Mouse (Mus musculus) lung, adult 2 months (tissue): ENCODE data around the gene Gpr107.

Experiments
- CTCF ChIP-seq: fragments of 200-500 bp; IDR thresholded peaks from 2 replicates; pipeline ENCODE4 v1.5.1; 2011; ENCODE audit warnings: mild to moderate bottlenecking, low read length, control low read depth; ENCODE audit not compliant: insufficient read depth
- POLR2A ChIP-seq: fragments of 200-500 bp; IDR thresholded peaks from 2 replicates; pipeline ENCODE4 v1.6.1; 2011; ENCODE audit warnings: low read depth, mild to moderate bottlenecking, control low read depth, low read length, borderline replicate concordance; ENCODE audit errors: extremely low read depth

DNA sequence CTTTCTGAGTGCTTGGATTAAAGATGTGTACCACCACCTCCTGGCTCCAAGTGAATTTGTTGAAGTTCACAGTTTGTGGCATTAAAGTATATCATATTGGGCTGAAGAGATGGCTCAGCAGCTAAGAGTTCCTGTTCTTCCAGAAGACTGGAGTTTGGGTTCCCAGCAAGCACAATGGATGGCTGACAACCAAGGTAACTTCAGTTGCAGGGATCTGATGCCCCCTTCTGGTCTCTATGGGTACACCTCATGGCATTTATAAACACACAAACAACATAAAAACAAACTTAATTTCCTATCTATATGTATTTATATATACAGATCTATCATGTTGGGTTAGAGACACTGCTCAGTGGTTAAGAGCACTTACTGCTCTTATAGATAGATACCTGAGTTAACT is 1.4 kb upstream of the Gpr107 start:
- TF ChIP-seq POLR2A (no peak), CTCF (no peak)
